Mouse (Mus musculus): ENCODE results near the gene Fgfr2.

Fgfr2 gene

GRCm38 (mm10) chr7:130636902-130637301, 2486.2 kb downstream of the Fgfr2 start:
- no peak for DNase-seq (ENCODE audit: low spot score)

- no peak for DNase-seq (ENCODE audit: low spot score)
These were observed 2486.9 kb downstream of the Fgfr2 start for GRCm38 (mm10) chr7:130636274-130636673.

GRCm38 (mm10) chr7:130635212-130635611, 2487.9 kb downstream of the Fgfr2 start:
- DNase-seq (ENCODE audit: low spot score): no peak

- no peak for DNase-seq (ENCODE audit: low spot score)
These were observed 2488.8 kb downstream of the Fgfr2 start for GRCm38 (mm10) chr7:130634259-130634871.

GRCm38 (mm10) chr7:130632379-130632732, 2490.8 kb downstream of the Fgfr2 start:
- no peak for DNase-seq (ENCODE audit: low spot score)

GRCm38 (mm10) chr7:130631553-130632378, 2491.4 kb downstream of the Fgfr2 start:
- no peak for DNase-seq (ENCODE audit: low spot score)

GRCm38 (mm10) chr7:130630956-130631355, 2492.2 kb downstream of the Fgfr2 start:
- DNase-seq (ENCODE audit: low spot score): no peak

GRCm38 (mm10) chr7:130629999-130630398, 2493.2 kb downstream of the Fgfr2 start:
- DNase-seq (ENCODE audit: low spot score): no peak

GRCm38 (mm10) chr7:130628601-130629000, 2494.5 kb downstream of the Fgfr2 start:
- DNase-seq (ENCODE audit: low spot score): no peak

GRCm38 (mm10) chr7:130625361-130625760, 2497.8 kb downstream of the Fgfr2 start:
- DNase-seq (ENCODE audit: low spot score): no peak

GRCm38 (mm10) chr7:130624299-130624698, 2498.9 kb downstream of the Fgfr2 start:
- no peak for DNase-seq (ENCODE audit: low spot score)

- no peak for DNase-seq (ENCODE audit: low spot score)
These were observed 2500.8 kb downstream of the Fgfr2 start for GRCm38 (mm10) chr7:130622359-130622758.

- no peak for DNase-seq (ENCODE audit: low spot score)
These were observed 2501.2 kb downstream of the Fgfr2 start for GRCm38 (mm10) chr7:130621953-130622352.

GRCm38 (mm10) chr7:130621068-130621467, 2502.1 kb downstream of the Fgfr2 start:
- DNase-seq (ENCODE audit: low spot score): no peak

GRCm38 (mm10) chr7:130617591-130617990, 2505.6 kb downstream of the Fgfr2 start:
- DNase-seq (ENCODE audit: low spot score): no peak

GRCm38 (mm10) chr7:130613973-130614372, 2509.2 kb downstream of the Fgfr2 start:
- no peak for DNase-seq (ENCODE audit: low spot score)

GRCm38 (mm10) chr7:130606958-130607357, 2516.2 kb downstream of the Fgfr2 start:
- DNase-seq (ENCODE audit: low spot score): no peak

GRCm38 (mm10) chr7:130605111-130605510, 2518.0 kb downstream of the Fgfr2 start:
- DNase-seq (ENCODE audit: low spot score): no peak

GRCm38 (mm10) chr7:130604390-130604789, 2518.8 kb downstream of the Fgfr2 start:
- DNase-seq (ENCODE audit: low spot score): no peak

GRCm38 (mm10) chr7:130603556-130603955, 2519.6 kb downstream of the Fgfr2 start:
- DNase-seq (ENCODE audit: low spot score): no peak

- no peak for DNase-seq (ENCODE audit: low spot score)
These were observed 2520.3 kb downstream of the Fgfr2 start for GRCm38 (mm10) chr7:130602804-130603203.

- no peak for DNase-seq (ENCODE audit: low spot score)
These were observed 2522.6 kb downstream of the Fgfr2 start for GRCm38 (mm10) chr7:130600546-130600945.

GRCm38 (mm10) chr7:130600074-130600473, 2523.1 kb downstream of the Fgfr2 start:
- no peak for DNase-seq (ENCODE audit: low spot score)

- no peak for DNase-seq (ENCODE audit: low spot score)
These were observed 2525.6 kb downstream of the Fgfr2 start for GRCm38 (mm10) chr7:130597546-130597945.
